Mouse (Mus musculus): Measurements from ENCODE around the gene Gm3115.
"Not testable (repeated sequence)": the region's sequence is repeated elsewhere in the genome, so short reads cannot be mapped to it uniquely, and the experiment has no call there.

DNA sequence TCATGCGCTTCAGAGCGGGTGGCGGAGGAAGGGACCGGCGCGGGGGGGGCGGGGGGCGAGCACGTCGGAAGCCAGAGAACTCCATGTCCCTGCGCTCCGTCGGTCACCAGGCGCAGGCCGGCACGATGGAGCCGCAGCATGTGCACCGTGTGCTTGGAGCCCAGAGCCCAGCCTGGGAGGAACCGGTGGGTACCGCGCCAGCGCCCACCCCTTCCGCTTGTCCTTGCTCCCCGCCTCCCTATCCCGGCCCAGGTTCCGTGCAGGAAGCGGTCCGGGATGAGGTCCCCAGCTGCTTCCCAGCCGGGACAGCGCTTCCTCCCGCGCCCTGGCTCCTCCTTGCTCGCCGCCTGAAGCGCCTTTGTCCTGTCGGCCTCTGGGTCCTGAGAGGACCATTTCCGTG, 26.5 kb downstream of the Gm3115 start, which contains the start of gene Gm8108:
- not testable (repeated sequence) for TF ChIP-seq CTCF, EP300 (IDR thresholded peaks at IDR 0.05; ENCODE audit: low read depth)

Data from liver, postnatal 0 days (tissue).